Mouse (Mus musculus) erythroblast, embryonic 14.5 days (primary cell): ENCODE data around the gene Bfsp1. TPM values are rescaled to one million over a fixed set of nuclear protein-coding genes. Genes with fewer than 3 reads are reported as not detected.

Source experiments
- H3K27me3 ChIP-seq: 2 replicates; pipeline ENCODE4 v1.6.1; 2012; ENCODE audit warnings: inconsistent platforms; ENCODE audit not compliant: control insufficient read depth
- H3K36me3 ChIP-seq: 2 replicates; pipeline ENCODE4 v1.6.1; 2012; ENCODE audit warnings: mild to moderate bottlenecking, inconsistent platforms; ENCODE audit not compliant: control insufficient read depth
- H3K4me1 ChIP-seq: 2 replicates; pipeline ENCODE4 v1.6.1; 2012; ENCODE audit warnings: inconsistent platforms; ENCODE audit not compliant: control insufficient read depth
- H3K4me3 ChIP-seq: replicated peaks from 2 replicates; pipeline ENCODE3; 2012; ENCODE audit warnings: moderate library complexity, mild to moderate bottlenecking, inconsistent platforms
- H3K9me3 ChIP-seq: 2 replicates; pipeline ENCODE4 v1.6.1; 2012; ENCODE audit warnings: low read length, inconsistent platforms, mixed read lengths; ENCODE audit not compliant: control insufficient read depth
- GATA1 ChIP-seq: IDR thresholded peaks from 2 replicates; pipeline ENCODE4 v1.6.1; 2012; ENCODE audit warnings: low read length, inconsistent platforms, mixed read lengths
- TAL1 ChIP-seq: IDR thresholded peaks from 3 replicates; pipeline ENCODE4 v1.6.1; 2012; ENCODE audit warnings: low read length, inconsistent platforms, mixed read lengths
- polyA plus RNA-seq: library from polyadenylated mRNA; stranded (reverse); fragments of >175 nt; gene quantifications from 2 replicates; pipeline ENCODE4 v1.2.3, GENCODE M21; 2012

Gene Bfsp1
- polyA plus RNA-seq: not detected in 2 replicates

- Histone ChIP-seq H3K4me1 (peaks cover 15% of the 10 kb centered on the region), H3K36me3 (no peaks in the 10 kb centered on the region), H3K9me3 (no peaks in the 10 kb centered on the region; the same call in 1 of the 2 replicates), H3K4me3 (peak within 1 kb of the TSS; percentile 24), H3K27me3 (peaks cover 35% of the 10 kb centered on the region)
- TF ChIP-seq GATA1 (no peak), TAL1 (no peak)
These were observed at the start of gene Bfsp1 for GRCm38 (mm10) chr2:143862484-143863231. Gene Bfsp1 (minus strand): TSS chr2:143863173.

- H3K27me3 ChIP-seq: peaks cover 4% of the 10 kb centered on the region
- H3K4me3 ChIP-seq: no peak overlapping the region
- no peaks in the 10 kb centered on the region for H3K36me3 ChIP-seq
- no peaks in the 10 kb centered on the region for H3K9me3 ChIP-seq
- TF ChIP-seq GATA1 (no peak), TAL1 (0 out of 3 replicates have a peak, but pooled peaks have one; percentile 23)
- peaks cover 65% of the 10 kb centered on the region for H3K4me1 ChIP-seq
These were observed 49.2 kb upstream of the Bfsp1 start for GRCm38 (mm10) chr2:143912199-143912598.

DNA sequence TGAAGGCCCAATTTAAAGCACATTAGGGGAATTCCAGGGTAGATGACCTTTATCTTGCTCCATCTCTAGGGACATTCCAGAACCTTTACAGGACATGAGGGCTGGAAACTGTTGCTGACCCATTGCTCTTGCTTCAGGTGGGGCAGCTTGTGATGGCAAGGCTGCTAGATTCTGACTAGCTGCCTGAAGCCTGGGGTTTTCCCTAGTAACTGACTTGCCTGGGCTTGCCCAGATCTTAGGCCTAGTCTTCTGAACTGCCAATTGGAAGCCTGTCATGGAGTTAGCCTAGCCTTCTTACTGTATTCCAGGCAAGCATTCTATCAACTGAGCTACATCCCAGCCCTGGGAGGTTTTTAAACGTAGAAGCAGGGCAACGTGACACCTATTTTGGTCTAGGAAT is 46.3 kb upstream of the Bfsp1 start:
- no peak for TF ChIP-seq GATA1
- no peak for TF ChIP-seq TAL1
- Histone ChIP-seq H3K4me1 (peaks cover 36% of the 10 kb centered on the region), H3K4me3 (no peak overlapping the region), H3K27me3 (no peaks in the 10 kb centered on the region; the same call in none of the 2 replicates), H3K36me3 (no peaks in the 10 kb centered on the region), H3K9me3 (no peaks in the 10 kb centered on the region)

- Histone ChIP-seq H3K27me3 (no peaks in the 10 kb centered on the region), H3K4me3 (no peak overlapping the region), H3K9me3 (no peaks in the 10 kb centered on the region), H3K4me1 (peaks cover 10% of the 10 kb centered on the region), H3K36me3 (no peaks in the 10 kb centered on the region)
- no peak for TF ChIP-seq GATA1
- no peak for TF ChIP-seq TAL1
These were observed 41.9 kb upstream of the Bfsp1 start for GRCm38 (mm10) chr2:143904896-143905295.

GRCm38 (mm10) chr2:143903376-143904045 is 40.5 kb upstream of the Bfsp1 start:
- no peaks in the 10 kb centered on the region for H3K36me3 ChIP-seq
- peaks cover 14% of the 10 kb centered on the region for H3K4me1 ChIP-seq
- H3K4me3 ChIP-seq: no peak overlapping the region
- no peaks in the 10 kb centered on the region for H3K9me3 ChIP-seq
- H3K27me3 ChIP-seq: no peaks in the 10 kb centered on the region
- TF ChIP-seq GATA1: no peak
- TF ChIP-seq TAL1: no peak

- Histone ChIP-seq H3K4me3 (no peak overlapping the region), H3K27me3 (no peaks in the 10 kb centered on the region), H3K9me3 (no peaks in the 10 kb centered on the region), H3K4me1 (peaks cover 21% of the 10 kb centered on the region), H3K36me3 (no peaks in the 10 kb centered on the region)
- TF ChIP-seq TAL1 (no peak), GATA1 (no peak)
These were observed 37.9 kb upstream of the Bfsp1 start for GRCm38 (mm10) chr2:143900821-143901351.

DNA sequence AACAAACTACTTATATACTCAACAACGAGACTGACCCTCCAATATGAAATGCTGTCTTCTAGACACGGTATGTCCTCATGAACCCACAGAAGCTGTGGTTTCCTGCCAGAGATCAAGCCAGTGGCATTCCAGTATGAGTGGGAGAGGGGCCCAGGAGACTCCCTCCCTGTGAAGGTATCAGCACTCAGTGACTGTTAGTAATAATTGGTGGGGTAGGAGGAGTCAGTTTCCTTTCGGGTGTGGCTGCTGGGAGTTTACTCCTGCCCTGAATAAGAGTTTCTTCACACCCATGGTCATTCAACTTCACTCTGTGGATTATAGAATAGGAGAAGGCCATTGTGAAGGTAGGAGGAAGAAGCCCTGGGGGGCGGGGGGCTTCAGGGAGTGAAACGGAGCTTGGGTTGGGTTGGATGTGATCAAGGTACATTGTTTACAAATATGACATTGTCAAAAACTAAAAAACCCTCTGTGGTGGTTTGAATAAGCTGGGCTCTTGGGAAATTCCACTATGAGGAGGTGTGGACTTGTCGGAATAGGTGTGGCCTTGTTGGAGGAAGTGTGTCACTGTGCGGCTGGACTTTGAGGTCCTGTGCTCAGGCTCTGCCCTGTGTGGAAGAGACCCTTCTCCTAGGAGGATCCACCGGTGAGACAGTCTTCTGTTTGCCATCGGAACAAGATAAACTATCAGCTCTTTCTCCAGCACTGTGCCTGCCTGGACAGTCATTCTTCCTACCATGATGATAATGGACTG is 36.7 kb upstream of the Bfsp1 start:
- Histone ChIP-seq H3K36me3 (no peaks in the 10 kb centered on the region), H3K27me3 (no peaks in the 10 kb centered on the region), H3K9me3 (no peaks in the 10 kb centered on the region), H3K4me1 (peaks cover 21% of the 10 kb centered on the region), H3K4me3 (no peak overlapping the region)
- TF ChIP-seq TAL1: no peak
- no peak for TF ChIP-seq GATA1

DNA sequence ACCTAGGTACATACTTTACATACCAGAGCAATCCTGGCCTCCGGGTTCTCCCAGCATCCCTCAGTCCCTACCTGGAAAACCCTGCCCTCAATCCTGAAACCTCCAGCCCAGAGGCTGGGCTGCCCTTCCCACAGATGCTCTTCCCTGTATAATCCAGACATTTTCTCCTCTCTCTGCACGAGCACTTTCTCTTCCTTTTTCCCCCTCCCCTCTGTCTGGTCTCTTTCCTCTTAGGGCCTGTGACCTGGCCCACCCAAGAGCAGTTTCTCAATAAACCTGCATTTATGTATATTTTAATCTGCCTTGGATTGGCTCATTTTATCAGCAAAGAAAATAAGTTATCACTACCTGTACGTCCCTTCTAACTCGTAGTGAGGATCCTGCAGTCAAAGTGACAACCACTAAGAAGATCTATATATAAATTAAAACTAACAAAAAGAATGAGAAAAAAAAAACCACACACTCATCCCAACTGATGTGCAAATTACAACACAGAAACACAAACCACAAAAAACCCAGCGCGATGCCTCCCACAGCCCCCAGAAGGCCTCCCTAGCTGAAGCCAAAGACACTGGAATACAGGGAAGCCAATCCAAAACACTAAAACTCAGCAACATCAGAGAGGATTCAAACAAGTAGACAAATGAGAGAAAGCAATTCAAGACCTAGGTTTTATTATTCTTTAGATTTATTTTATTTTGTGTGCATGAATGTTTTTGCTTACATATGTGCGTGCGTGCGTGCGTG is 28.5 kb upstream of the Bfsp1 start:
- H3K27me3 ChIP-seq: no peaks in the 10 kb centered on the region
- H3K4me3 ChIP-seq: no peak overlapping the region
- H3K36me3 ChIP-seq: no peaks in the 10 kb centered on the region
- peaks cover 7% of the 10 kb centered on the region for H3K4me1 ChIP-seq
- no peaks in the 10 kb centered on the region for H3K9me3 ChIP-seq
- no peak for TF ChIP-seq GATA1
